Mouse (Mus musculus): Measurements from ENCODE around the gene Rtl9. TPM values are rescaled to one million over a fixed set of nuclear protein-coding genes. Genes with fewer than 3 reads are reported as not detected.
A peak's percentile ranks its signal among the peaks of the same experiment; 100 is the strongest.

Rtl9 gene
- 0.02 TPM for polyA plus RNA-seq (2012; fragmentation: generic; extraction: Trizol)

GRCm38 (mm10) chrX:143099044-143099754, at the start of gene Rtl9:
Rtl9 (plus strand) TSS chrX:143099594.
- Histone ChIP-seq H3K27me3 (ENCODE audit: control insufficient read depth, insufficient read depth, insufficient read length) (peaks cover 4% of the 10 kb centered on the region), H3K4me2 (ENCODE audit: low read depth) (no peak within 1 kb of the TSS), H3ac (ENCODE audit: control insufficient read depth, insufficient read length) (no peak within 1 kb of the TSS), H3K4me3 (no peak within 1 kb of the TSS), H3K36me3 (ENCODE audit: control insufficient read depth, insufficient read depth) (no peaks in the 10 kb centered on the region), H3K79me2 (ENCODE audit: control insufficient read depth, insufficient read depth) (no peaks in the 10 kb centered on the region)
- no peak for TF ChIP-seq MAX (IDR thresholded peaks at IDR 0.05; ENCODE audit: low read depth)
- TF ChIP-seq MYOD1 (IDR thresholded peaks at IDR 0.05; ENCODE audit: control insufficient read depth in 1 of 3, insufficient read length in 2 of 3, low read depth in 2 of 3), result no peak
- TF ChIP-seq CEBPB (IDR thresholded peaks at IDR 0.05; ENCODE audit: insufficient read depth, poor library complexity, severe bottlenecking), result no peak
- TF ChIP-seq POLR2A (IDR thresholded peaks at IDR 0.05; ENCODE audit: insufficient read length, low read depth), result no peak
- no peak for TF ChIP-seq TCF12 (IDR thresholded peaks at IDR 0.05; ENCODE audit: insufficient read depth, poor library complexity, severe bottlenecking)
- no peak for TF ChIP-seq MYOG (IDR thresholded peaks at IDR 0.05; ENCODE audit: control insufficient read depth in 1 of 3, insufficient read depth in 1 of 3, insufficient read length in 2 of 3, low read depth in 2 of 3)
- no peak for TF ChIP-seq SRF (IDR thresholded peaks at IDR 0.05; ENCODE audit: control insufficient read depth, insufficient read length, low read depth)
- no peak for TF ChIP-seq TCF3 (IDR thresholded peaks at IDR 0.05; ENCODE audit: insufficient read length, low read depth)
- TF ChIP-seq USF1 (IDR thresholded peaks at IDR 0.05; ENCODE audit: low read depth), result no peak
- no peak for TF ChIP-seq REST (IDR thresholded peaks at IDR 0.05; ENCODE audit: insufficient read depth, insufficient read length)
- no peak for TF ChIP-seq POLR2AphosphoS2 (IDR thresholded peaks at IDR 0.05; ENCODE audit: insufficient read length, low read depth)
- TF ChIP-seq E2F4 (IDR thresholded peaks at IDR 0.05; ENCODE audit: insufficient read depth), result no peak

- Histone ChIP-seq H3K27me3 (ENCODE audit: control insufficient read depth, insufficient read depth, insufficient read length) (no peaks in the 10 kb centered on the region), H3K4me3 (no peak overlapping the region), H3ac (ENCODE audit: control insufficient read depth, insufficient read length) (no peak overlapping the region), H3K4me2 (ENCODE audit: low read depth) (no peak overlapping the region), H3K79me2 (ENCODE audit: control insufficient read depth, insufficient read depth) (no peaks in the 10 kb centered on the region), H3K36me3 (ENCODE audit: control insufficient read depth, insufficient read depth) (no peaks in the 10 kb centered on the region)
- no peak for TF ChIP-seq MAX (IDR thresholded peaks at IDR 0.05; ENCODE audit: low read depth)
- no peak for TF ChIP-seq TCF12 (IDR thresholded peaks at IDR 0.05; ENCODE audit: insufficient read depth, poor library complexity, severe bottlenecking)
- TF ChIP-seq POLR2AphosphoS2 (IDR thresholded peaks at IDR 0.05; ENCODE audit: insufficient read length, low read depth), result no peak
- no peak for TF ChIP-seq MYOD1 (IDR thresholded peaks at IDR 0.05; ENCODE audit: control insufficient read depth in 1 of 3, insufficient read length in 2 of 3, low read depth in 2 of 3)
- no peak for TF ChIP-seq CEBPB (IDR thresholded peaks at IDR 0.05; ENCODE audit: insufficient read depth, poor library complexity, severe bottlenecking)
- no peak for TF ChIP-seq E2F4 (IDR thresholded peaks at IDR 0.05; ENCODE audit: insufficient read depth)
- TF ChIP-seq USF1 (IDR thresholded peaks at IDR 0.05; ENCODE audit: low read depth), result no peak
- no peak for TF ChIP-seq SRF (IDR thresholded peaks at IDR 0.05; ENCODE audit: control insufficient read depth, insufficient read length, low read depth)
- TF ChIP-seq REST (IDR thresholded peaks at IDR 0.05; ENCODE audit: insufficient read depth, insufficient read length), result no peak
- TF ChIP-seq TCF3 (IDR thresholded peaks at IDR 0.05; ENCODE audit: insufficient read length, low read depth), result no peak
Measured at GRCm38 (mm10) chrX:143051478-143051877, 47.9 kb upstream of the Rtl9 start.

GRCm38 (mm10) chrX:143051921-143052320, 47.5 kb upstream of the Rtl9 start:
- Histone ChIP-seq H3K36me3 (ENCODE audit: control insufficient read depth, insufficient read depth) (no peaks in the 10 kb centered on the region), H3K4me2 (ENCODE audit: low read depth) (no peak overlapping the region), H3K79me2 (ENCODE audit: control insufficient read depth, insufficient read depth) (no peaks in the 10 kb centered on the region), H3K27me3 (ENCODE audit: control insufficient read depth, insufficient read depth, insufficient read length) (no peaks in the 10 kb centered on the region), H3K4me3 (no peak overlapping the region), H3ac (ENCODE audit: control insufficient read depth, insufficient read length) (no peak overlapping the region)
- TF ChIP-seq TCF12 (IDR thresholded peaks at IDR 0.05; ENCODE audit: insufficient read depth, poor library complexity, severe bottlenecking), result no peak
- TF ChIP-seq E2F4 (IDR thresholded peaks at IDR 0.05; ENCODE audit: insufficient read depth), result no peak
- no peak for TF ChIP-seq REST (IDR thresholded peaks at IDR 0.05; ENCODE audit: insufficient read depth, insufficient read length)
- no peak for TF ChIP-seq SRF (IDR thresholded peaks at IDR 0.05; ENCODE audit: control insufficient read depth, insufficient read length, low read depth)
- no peak for TF ChIP-seq MAX (IDR thresholded peaks at IDR 0.05; ENCODE audit: low read depth)
- TF ChIP-seq POLR2AphosphoS2 (IDR thresholded peaks at IDR 0.05; ENCODE audit: insufficient read length, low read depth), result no peak

- TF ChIP-seq REST (IDR thresholded peaks at IDR 0.05; ENCODE audit: insufficient read depth, insufficient read length), result no peak
- no peak for TF ChIP-seq USF1 (IDR thresholded peaks at IDR 0.05; ENCODE audit: low read depth)
- no peak for TF ChIP-seq TCF3 (IDR thresholded peaks at IDR 0.05; ENCODE audit: insufficient read length, low read depth)
- no peak for TF ChIP-seq MYOG (IDR thresholded peaks at IDR 0.05; ENCODE audit: control insufficient read depth in 1 of 3, insufficient read depth in 1 of 3, insufficient read length in 2 of 3, low read depth in 2 of 3)
- no peak for TF ChIP-seq MAX (IDR thresholded peaks at IDR 0.05; ENCODE audit: low read depth)
- no peak for TF ChIP-seq CEBPB (IDR thresholded peaks at IDR 0.05; ENCODE audit: insufficient read depth, poor library complexity, severe bottlenecking)
- TF ChIP-seq TCF12 (IDR thresholded peaks at IDR 0.05; ENCODE audit: insufficient read depth, poor library complexity, severe bottlenecking), result no peak
- no peak for TF ChIP-seq MYOD1 (IDR thresholded peaks at IDR 0.05; ENCODE audit: control insufficient read depth in 1 of 3, insufficient read length in 2 of 3, low read depth in 2 of 3)
- Histone ChIP-seq H3K27me3 (ENCODE audit: control insufficient read depth, insufficient read depth, insufficient read length) (no peaks in the 10 kb centered on the region), H3ac (ENCODE audit: control insufficient read depth, insufficient read length) (no peak overlapping the region), H3K79me2 (ENCODE audit: control insufficient read depth, insufficient read depth) (no peaks in the 10 kb centered on the region), H3K4me3 (no peak overlapping the region), H3K36me3 (ENCODE audit: control insufficient read depth, insufficient read depth) (no peaks in the 10 kb centered on the region), H3K4me2 (ENCODE audit: low read depth) (peak overlapping the region; percentile 58)
Measured at GRCm38 (mm10) chrX:143058829-143059228, 40.6 kb upstream of the Rtl9 start.
